Mouse (Mus musculus) stomach, postnatal 0 days (tissue): ENCODE data around the gene Tgfb2.

ENCODE experiments used
- CTCF ChIP-seq: IDR thresholded peaks from 2 replicates; pipeline ENCODE4 v1.5.1; 2016; ENCODE audit warnings: antibody characterized with exemption, low read depth, mild to moderate bottlenecking, moderate library complexity
- EP300 ChIP-seq: optimal IDR thresholded peaks from 2 replicates; pipeline ENCODE3; 2016; ENCODE audit warnings: antibody characterized with exemption

- no peak for TF ChIP-seq CTCF
- TF ChIP-seq EP300: no peak
These were observed 13.1 kb upstream of the Tgfb2 start for GRCm38 (mm10) chr1:186718881-186719280.
